Mouse (Mus musculus) heart, embryonic 13.5 days (tissue): ENCODE measurements around the gene Phc2. TPM values are rescaled to one million over a fixed set of nuclear protein-coding genes. Genes with fewer than 3 reads are reported as not detected.

Experiments
- ATAC-seq: fragments of 200-750 bp; cut with Nextera tagmentation; 2 replicates; pipeline ENCODE4 v1.8.0; 2017; ENCODE audit warnings: moderate TSS enrichment; ENCODE audit not compliant: insufficient number of reproducible peaks, low FRiP score, low TSS enrichment; ENCODE audit errors: extremely low read depth
- H3K27ac ChIP-seq: fragments of 300-500 bp; sonication (generic); replicated peaks from 2 replicates; pipeline ENCODE4 v1.5.1; 2015; ENCODE audit warnings: moderate library complexity, mild to moderate bottlenecking, inconsistent platforms
- H3K27me3 ChIP-seq: fragments of 300-500 bp; sonication (generic); replicated peaks from 2 replicates; pipeline ENCODE4 v1.6.1; 2015; ENCODE audit warnings: mild to moderate bottlenecking, inconsistent platforms
- H3K36me3 ChIP-seq: fragments of 300-500 bp; sonication (generic); 2 replicates; pipeline ENCODE4 v1.6.1; 2015; ENCODE audit warnings: mild to moderate bottlenecking, inconsistent platforms
- H3K4me1 ChIP-seq: fragments of 300-500 bp; sonication (generic); 2 replicates; pipeline ENCODE4 v1.6.1; 2015; ENCODE audit warnings: inconsistent platforms
- H3K4me2 ChIP-seq: fragments of 300-500 bp; sonication (generic); 2 replicates; pipeline ENCODE4 v1.6.1; 2015; ENCODE audit warnings: inconsistent platforms, mild to moderate bottlenecking, moderate library complexity
- H3K4me3 ChIP-seq: fragments of 300-500 bp; sonication (generic); 2 replicates; pipeline ENCODE4 v1.5.1; 2015; ENCODE audit warnings: moderate library complexity, mild to moderate bottlenecking, inconsistent platforms
- H3K9ac ChIP-seq: fragments of 300-500 bp; sonication (generic); 2 replicates; pipeline ENCODE4 v1.6.1; 2015; ENCODE audit warnings: inconsistent platforms, mild to moderate bottlenecking, moderate library complexity
- H3K9me3 ChIP-seq: fragments of 300-500 bp; sonication (generic); 2 replicates; pipeline ENCODE4 v1.6.1; 2016; ENCODE audit warnings: inconsistent platforms
- WGBS: fragments of 180-500 bp; shearing (Covaris S2); methylation state at CpG from one replicate; pipeline ENCODE4 v1.1.7; 2015; ENCODE audit warnings: mixed read lengths; 5-methylcytosine and 5-hydroxymethylcytosine counted together
- polyA plus RNA-seq: library from polyadenylated mRNA; unstranded; fragments of >200 nt; fragmentation: Nextera tagmentation; extraction: Ambion mirVana; gene quantifications from 2 replicates; pipeline ENCODE4 v1.2.1, GENCODE M21; 2015

Phc2 gene
- polyA plus RNA-seq, 1 experiment from 2014 or later, result 9.9 TPM

GRCm38 (mm10) chr4:128787023-128787939, 132.8 kb downstream of the Phc2 start:
- Histone ChIP-seq H3K27ac (no peak overlapping the region), H3K4me3 (no peak overlapping the region), H3K27me3 (no peaks in the 10 kb centered on the region), H3K9me3 (no peaks in the 10 kb centered on the region), H3K9ac (no peak overlapping the region), H3K4me2 (no peak overlapping the region), H3K36me3 (peaks cover 89% of the 10 kb centered on the region), H3K4me1 (peaks cover 11% of the 10 kb centered on the region; the same call in 1 of the 2 replicates)
- WGBS, result 85% methylated on average over 24 of the region's 24 CpGs
- no peak for ATAC-seq

- no peak overlapping the region for H3K4me2 ChIP-seq
- WGBS, result 92% methylated on average over 4 of the region's 4 CpGs
- no peak overlapping the region for H3K27ac ChIP-seq
- H3K9me3 ChIP-seq, result no peaks in the 10 kb centered on the region
- H3K4me3 ChIP-seq, result no peak overlapping the region
- no peak overlapping the region for H3K9ac ChIP-seq
- peaks cover 3% of the 10 kb centered on the region; the same call in 1 of the 2 replicates for H3K4me1 ChIP-seq
- H3K27me3 ChIP-seq, result no peaks in the 10 kb centered on the region
- H3K36me3 ChIP-seq, result peaks cover 87% of the 10 kb centered on the region
- ATAC-seq, result no peak
Measured at GRCm38 (mm10) chr4:128788108-128788507, 133.6 kb downstream of the Phc2 start.

- Histone ChIP-seq H3K4me1 (peaks cover 14% of the 10 kb centered on the region), H3K27me3 (no peaks in the 10 kb centered on the region), H3K27ac (no peak overlapping the region), H3K9me3 (no peaks in the 10 kb centered on the region), H3K4me3 (no peak overlapping the region), H3K36me3 (peaks cover 82% of the 10 kb centered on the region), H3K9ac (no peak overlapping the region), H3K4me2 (no peak overlapping the region)
- ATAC-seq, result no peak
- 48% methylated on average over 18 of the region's 18 CpGs for WGBS
Measured at GRCm38 (mm10) chr4:128789646-128790045, 135.1 kb downstream of the Phc2 start.

- H3K27ac ChIP-seq, result peak overlapping the region; percentile 74
- no peaks in the 10 kb centered on the region for H3K27me3 ChIP-seq
- peaks cover 43% of the 10 kb centered on the region for H3K36me3 ChIP-seq
- H3K4me1 ChIP-seq, result peaks cover 54% of the 10 kb centered on the region
- 0% methylated on average over 1 of the region's 1 CpGs for WGBS
- H3K9ac ChIP-seq, result no peak overlapping the region
- no peaks in the 10 kb centered on the region for H3K9me3 ChIP-seq
- 0 out of 2 replicates have a peak, but pooled peaks have one; percentile 31 for ATAC-seq
- H3K4me2 ChIP-seq, result no peak overlapping the region
- no peak overlapping the region for H3K4me3 ChIP-seq
Measured at GRCm38 (mm10) chr4:128793710-128794109, 139.2 kb downstream of the Phc2 start.

- Histone ChIP-seq H3K9me3 (no peaks in the 10 kb centered on the region), H3K27ac (peak overlapping the region; percentile 74), H3K27me3 (no peaks in the 10 kb centered on the region), H3K9ac (peak overlapping the region; percentile 19; the same call in 1 of the 2 replicates), H3K4me1 (peaks cover 59% of the 10 kb centered on the region), H3K36me3 (peaks cover 42% of the 10 kb centered on the region), H3K4me3 (no peak overlapping the region), H3K4me2 (no peak overlapping the region)
- 79% methylated on average over 8 of the region's 8 CpGs for WGBS
- no peak for ATAC-seq
Measured at GRCm38 (mm10) chr4:128794198-128794597, 139.7 kb downstream of the Phc2 start.

- H3K27ac ChIP-seq, result no peak overlapping the region
- no peaks in the 10 kb centered on the region for H3K27me3 ChIP-seq
- 9% methylated on average over 9 of the region's 9 CpGs for WGBS
- no peak overlapping the region for H3K9ac ChIP-seq
- H3K9me3 ChIP-seq, result no peaks in the 10 kb centered on the region
- H3K36me3 ChIP-seq, result peaks cover 31% of the 10 kb centered on the region
- H3K4me2 ChIP-seq, result peak overlapping the region; percentile 36
- peaks cover 66% of the 10 kb centered on the region for H3K4me1 ChIP-seq
- ATAC-seq, result no peak
- H3K4me3 ChIP-seq, result no peak overlapping the region
Measured at GRCm38 (mm10) chr4:128795596-128795995, 141.1 kb downstream of the Phc2 start.

GRCm38 (mm10) chr4:128796788-128797187, 142.3 kb downstream of the Phc2 start:
- Histone ChIP-seq H3K27ac (no peak overlapping the region), H3K9me3 (no peaks in the 10 kb centered on the region), H3K36me3 (peaks cover 21% of the 10 kb centered on the region), H3K4me3 (no peak overlapping the region), H3K27me3 (no peaks in the 10 kb centered on the region), H3K4me2 (no peak overlapping the region), H3K4me1 (peaks cover 77% of the 10 kb centered on the region), H3K9ac (no peak overlapping the region)
- 76% methylated on average over 8 of the region's 8 CpGs for WGBS
- no peak for ATAC-seq

GRCm38 (mm10) chr4:128801675-128802465, 147.4 kb downstream of the Phc2 start:
- 48% methylated on average over 9 of the region's 9 CpGs for WGBS
- H3K9ac ChIP-seq, result peak overlapping the region; percentile 5

More at GRCm38 (mm10) chr4:128801675-128802465, 147.4 kb downstream of the Phc2 start:
- no peaks in the 10 kb centered on the region for H3K27me3 ChIP-seq
- ATAC-seq, result no peak
- no peak overlapping the region for H3K27ac ChIP-seq
- H3K4me3 ChIP-seq, result no peak overlapping the region
- peaks cover 74% of the 10 kb centered on the region for H3K4me1 ChIP-seq
- H3K9me3 ChIP-seq, result no peaks in the 10 kb centered on the region
- H3K36me3 ChIP-seq, result no peaks in the 10 kb centered on the region
- no peak overlapping the region for H3K4me2 ChIP-seq

Other genes with a start within 250 kb of the Phc2 start
- gene Zscan20, start 44.6 kb upstream of the Phc2 start, polyA plus RNA-seq, result 2.7 and 2.9 TPM in 2 replicates
- gene Tlr12, start 36.1 kb upstream of the Phc2 start, polyA plus RNA-seq, result 0.25 and 0.43 TPM in 2 replicates
- gene A3galt2, start 100.7 kb downstream of the Phc2 start, polyA plus RNA-seq, result 0.09 TPM in 2 replicates
- gene Zfp362, start 151.3 kb downstream of the Phc2 start, polyA plus RNA-seq, result 19.2 and 20.9 TPM in 2 replicates
- 2.8 and 2.9 TPM in 2 replicates for gene Trim62, start 228.9 kb downstream of the Phc2 start, polyA plus RNA-seq